Mouse (Mus musculus) gastrocnemius, adult 18-20 months (tissue): ENCODE results near the gene Zfp60. TPM values are rescaled to one million over a fixed set of nuclear protein-coding genes. Genes with fewer than 3 reads are reported as not detected.
"Not testable (repeated sequence)": the region's sequence is repeated elsewhere in the genome, so short reads cannot be mapped to it uniquely, and the experiment has no call there.

Experiments
- DNase-seq: peaks from one replicate; pipeline ENCODE4 v3.0.0; 2021; ENCODE audit warnings: low spot score
- total RNA-seq, 2 experiments: library from RNA; stranded (reverse); gene quantifications; 2 replicates each; pipeline ENCODE4 v1.2.3; 2021

Zfp60 gene
- total RNA-seq, 2 experiments from 2014 or later, result 5.1 to 6.9 TPM

DNA sequence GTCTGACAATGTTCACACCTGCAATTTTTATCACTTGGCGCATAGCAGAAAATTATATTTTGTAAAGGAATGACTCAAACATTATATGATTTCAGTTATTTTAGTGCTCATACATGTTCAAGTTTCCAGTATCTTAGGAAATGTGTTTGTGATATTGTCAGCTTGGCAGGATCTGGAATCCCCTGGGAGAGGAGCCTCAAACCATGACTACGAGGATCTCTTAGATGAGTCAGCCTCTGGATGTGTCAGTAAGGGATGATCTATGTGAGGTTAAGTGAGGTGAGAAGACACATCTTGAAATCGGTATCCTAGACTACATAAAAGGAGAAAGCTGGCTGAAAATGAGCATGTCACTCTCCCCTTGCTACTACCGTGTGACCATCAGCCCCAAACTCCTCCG is 58.1 kb downstream of the Zfp60 start:
- DNase-seq, result no peak

DNA sequence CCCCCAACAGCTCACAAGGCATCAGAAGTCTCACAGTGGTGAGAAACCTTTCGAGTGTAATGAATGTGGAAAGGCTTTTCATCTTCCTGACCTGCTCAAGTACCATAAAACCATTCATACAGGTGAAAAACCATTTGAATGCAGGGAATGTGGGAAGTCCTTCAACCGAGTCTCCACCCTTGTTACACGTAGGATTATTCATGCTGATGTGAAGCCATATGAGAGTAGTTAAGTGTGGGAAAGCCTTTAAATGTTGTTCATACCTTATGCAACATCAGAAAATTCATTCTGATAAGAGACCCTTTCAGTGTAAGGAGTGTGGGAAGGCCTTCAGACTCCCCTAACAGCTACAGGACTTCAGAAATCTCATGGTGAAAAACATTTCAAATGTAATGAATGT is 62.7 kb downstream of the Zfp60 start:
- DNase-seq, result not testable (repeated sequence)

DNA sequence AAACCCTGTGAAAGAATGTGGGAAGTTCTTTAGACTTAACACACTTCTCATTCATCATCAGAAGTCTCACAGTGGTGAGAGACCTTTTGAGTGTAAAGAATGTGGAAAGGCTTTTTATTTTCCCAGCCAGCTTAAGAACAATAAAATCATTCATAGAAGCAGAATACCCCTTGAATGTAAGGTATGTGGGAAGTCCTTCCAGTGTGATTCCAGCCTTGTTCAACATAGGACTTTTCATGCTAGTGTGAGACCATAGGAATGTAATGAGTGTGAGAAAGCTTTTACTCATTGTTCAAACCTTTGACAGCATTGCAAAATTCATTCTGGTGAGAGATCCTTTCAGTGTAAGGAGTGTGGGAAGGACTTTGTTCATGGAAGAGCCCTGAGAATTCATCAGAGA is 63.4 kb downstream of the Zfp60 start:
- no peak for DNase-seq

DNA sequence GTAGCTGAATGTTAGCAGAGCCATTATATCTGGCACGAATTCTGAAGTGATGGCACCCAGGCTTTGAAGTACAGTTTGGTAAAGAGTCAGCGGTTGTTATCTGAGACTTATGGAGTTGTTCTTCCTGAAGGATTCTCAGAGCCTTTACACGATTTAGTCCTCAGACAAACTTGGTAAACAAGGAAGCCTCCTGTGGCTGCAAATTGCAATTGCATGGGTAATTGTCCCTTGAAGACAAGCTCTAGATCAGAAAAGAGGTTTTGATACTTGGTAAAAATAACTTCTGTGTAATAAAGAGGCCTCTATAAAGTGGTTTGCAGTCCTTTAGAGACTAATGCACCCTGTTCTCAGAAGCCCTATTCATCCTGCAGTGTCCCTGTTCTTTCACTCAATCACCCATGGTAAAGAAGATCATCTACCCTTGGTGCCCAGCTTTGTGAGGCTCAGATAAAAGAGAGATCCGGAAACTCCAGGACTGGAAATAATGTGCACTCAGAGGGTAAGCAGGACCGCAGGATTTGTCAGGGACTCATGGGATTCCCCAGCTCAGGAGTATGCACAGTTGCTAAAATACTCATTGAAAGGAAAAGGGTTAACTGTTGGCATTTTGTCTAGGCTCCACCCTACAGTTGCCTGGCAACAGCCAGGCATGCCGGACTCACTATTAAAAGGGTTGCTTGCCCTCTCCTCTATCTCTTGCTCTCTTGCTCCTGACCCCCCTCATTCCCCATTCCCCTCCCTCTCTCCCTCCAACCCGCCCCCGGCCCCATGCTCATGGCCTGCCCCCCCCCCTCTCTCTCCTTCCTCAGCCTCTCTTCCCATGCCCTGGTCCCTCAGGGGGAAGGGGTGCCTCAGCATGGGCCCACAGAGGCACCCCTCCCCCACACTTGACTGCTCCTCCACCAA is 67.0 kb downstream of the Zfp60 start:
- no peak for DNase-seq

DNA sequence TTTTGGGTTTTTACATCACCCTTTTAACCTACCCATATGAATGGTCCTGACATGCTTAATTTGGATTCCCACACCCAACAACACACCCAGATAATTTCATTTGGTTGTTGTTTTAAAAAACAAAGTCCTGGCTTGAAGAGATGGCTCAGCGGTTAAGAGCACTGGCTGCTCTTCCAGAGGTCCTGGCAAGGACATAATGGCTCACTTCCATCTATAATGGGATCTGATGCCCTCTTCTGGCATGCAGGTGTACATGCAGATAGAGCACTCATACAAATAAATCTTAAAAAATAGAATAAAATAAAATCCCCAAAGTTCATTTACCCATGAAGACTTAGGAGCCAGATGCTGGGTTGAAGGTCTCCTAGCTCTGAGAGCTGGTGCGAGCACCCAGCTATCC is 69.9 kb downstream of the Zfp60 start:
- no peak for DNase-seq

DNA sequence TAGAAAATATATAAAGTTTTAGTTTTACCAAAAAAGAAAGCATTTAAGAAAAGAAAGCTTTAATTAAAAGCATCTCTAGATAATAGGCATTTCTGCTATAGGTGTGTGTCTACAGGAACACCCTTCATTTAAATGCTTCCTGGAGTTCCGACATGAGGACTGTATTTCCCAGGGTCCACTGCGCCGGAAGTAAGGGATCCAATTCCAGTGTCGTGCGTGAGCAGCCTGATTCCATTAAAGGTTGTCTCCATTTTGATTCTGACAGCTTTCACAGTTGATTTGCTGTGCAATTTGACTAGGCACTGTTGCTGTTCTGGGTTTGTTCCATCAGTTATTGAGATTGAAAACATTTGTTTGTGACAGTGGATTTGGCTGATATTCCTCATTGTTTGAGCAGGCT is 71.8 kb downstream of the Zfp60 start:
- DNase-seq, result no peak

Other genes starting within 250 kb of the Zfp60 start
- gene Sertad1, start 244.5 kb upstream of the Zfp60 start, total RNA-seq, result 1 to 10 TPM; 6.9 to 8.4 TPM
- 1 to 10 TPM; 5.2 to 6.6 TPM for gene Prx, start 232.1 kb upstream of the Zfp60 start, total RNA-seq
- not detected for gene Hipk4, start 208.1 kb upstream of the Zfp60 start, total RNA-seq
- 10 to 100 TPM; 15.1 to 16.1 TPM for gene Pld3, start 178.2 kb upstream of the Zfp60 start, total RNA-seq
- 100 to 1,000 TPM; 103 to 116 TPM for gene 2310022A10Rik, start 178.2 kb upstream of the Zfp60 start, total RNA-seq
- 100 to 1,000 TPM; 171 to 178 TPM for gene Akt2, start 139.8 kb upstream of the Zfp60 start, total RNA-seq
- not detected for gene Ttc9b, start 77.5 kb upstream of the Zfp60 start, total RNA-seq
- 10 to 100 TPM; 36.3 to 38.4 TPM for gene Map3k10, start 56.8 kb upstream of the Zfp60 start, total RNA-seq
- gene Zfp607b, start 42.0 kb upstream of the Zfp60 start, total RNA-seq, result under 1 TPM; 0.37 to 0.64 TPM
- 1 to 10 TPM; 3.3 to 4.1 TPM for gene Zfp626, start 75.8 kb downstream of the Zfp60 start, total RNA-seq
- gene Zfp59, start 107.2 kb downstream of the Zfp60 start, total RNA-seq, result 1 to 10 TPM; 2.2 to 2.9 TPM
- gene Zfp607a, start 126.1 kb downstream of the Zfp60 start, total RNA-seq, result 1 to 10 TPM; 1.4 to 2.2 TPM
- 1 to 10 TPM; 2.8 to 5.0 TPM for gene Zfp974, start 198.1 kb downstream of the Zfp60 start, total RNA-seq
- gene Zfp780b, start 247.8 kb downstream of the Zfp60 start, total RNA-seq, result 1 to 10 TPM; 7.3 to 8.8 TPM